Mouse (Mus musculus) small intestine, adult 10 weeks (tissue): ENCODE results near the gene Tbx1. TPM values are rescaled to one million over a fixed set of nuclear protein-coding genes. Genes with fewer than 3 reads are reported as not detected.

Source experiments
- polyA plus RNA-seq: library from polyadenylated mRNA; stranded (reverse); fragments of 350-450 nt; fragmentation: Illumina TruSeq; extraction: RNeasy Lipid Tissue Mini Kit (QIAGEN cat#74804); gene quantifications from one replicate; pipeline ENCODE4 v1.2.3, GENCODE M21; 2014; ENCODE audit warnings: low replicate concordance

The Tbx1 gene
- polyA plus RNA-seq: not detected

GRCm38 (mm10) chr16:18589804-18590790 lies at the start of gene Tbx1:
Gene Tbx1, minus strand, starts transcription at chr16:18590671.

GRCm38 (mm10) chr16:18629390-18630231 lies 39.1 kb upstream of the Tbx1 start, which contains the start of gene Sept5:
Gene Sept5, minus strand, starts transcription at chr16:18629954.

GRCm38 (mm10) chr16:18626376-18626878 lies 36.0 kb upstream of the Tbx1 start, which contains the start of gene Gm49601:
Gene Gm49601, minus strand, starts transcription at chr16:18626427.

DNA sequence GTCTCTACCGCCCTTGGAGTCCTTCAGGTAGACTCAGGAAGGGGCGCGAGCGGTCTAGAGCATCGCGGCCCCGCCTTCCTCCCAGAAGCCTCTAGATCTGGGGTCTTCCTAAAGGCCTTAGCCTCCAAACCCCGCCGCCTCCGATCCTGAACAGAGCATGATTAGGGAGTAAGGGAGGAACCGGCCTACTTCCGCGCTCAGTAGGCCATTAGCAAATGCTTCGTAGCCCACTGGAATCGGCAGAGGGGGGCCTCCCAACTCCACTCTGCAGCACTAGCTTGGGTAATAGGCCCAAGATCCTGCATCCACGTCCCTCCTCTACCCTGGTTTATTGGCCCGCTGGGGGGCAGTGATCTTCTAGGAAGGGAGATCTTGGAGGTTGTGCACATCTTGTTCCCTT lies 31.5 kb upstream of the Tbx1 start, which contains the start of gene Gp1bb:
TSS of gene Gp1bb (minus strand) at position 385 of the 400 bp plus-strand sequence.

Other genes starting within 250 kb of the Tbx1 start
- gene Tango2, start 242.6 kb downstream of the Tbx1 start, polyA plus RNA-seq: 8.9 TPM
- gene Arvcf, start 242.5 kb downstream of the Tbx1 start, polyA plus RNA-seq: not detected
- gene Txnrd2, start 164.3 kb downstream of the Tbx1 start, polyA plus RNA-seq: 1.2 TPM
- 5.1 TPM for gene Comt, start 163.8 kb downstream of the Tbx1 start, polyA plus RNA-seq
- 0.59 TPM for gene Gnb1l, start 92.0 kb downstream of the Tbx1 start, polyA plus RNA-seq
- not detected for gene Rtl10, start 91.8 kb downstream of the Tbx1 start, polyA plus RNA-seq
- not detected for gene Gp1bb, start 31.7 kb upstream of the Tbx1 start, polyA plus RNA-seq
- not detected for gene Gm49601, start 35.8 kb upstream of the Tbx1 start, polyA plus RNA-seq
- 2.1 TPM for gene Sept5, start 39.3 kb upstream of the Tbx1 start, polyA plus RNA-seq
- gene Cldn5, start 186.2 kb upstream of the Tbx1 start, polyA plus RNA-seq: not detected
- 58.8 TPM for gene Ufd1, start 221.1 kb upstream of the Tbx1 start, polyA plus RNA-seq
- 2.1 TPM for gene Cdc45, start 221.3 kb upstream of the Tbx1 start, polyA plus RNA-seq
- 5.1 TPM for gene 2510002D24Rik, start 245.9 kb upstream of the Tbx1 start, polyA plus RNA-seq
- gene Gm28539, start 245.9 kb upstream of the Tbx1 start, polyA plus RNA-seq: not detected